In genomic region chr7:35373146-35373989, GRCm38 (mm10) we compare ENCODE assay signal across 10 mouse cellular contexts. TPM values are rescaled to one million over a fixed set of nuclear protein-coding genes. Genes with fewer than 3 reads are reported as not detected.
DNase-seq lines count a peak whose midpoint lies in the region; ATAC-seq lines count a peak whose summit lies in the region.
"Had no signal": no experiment of that assay in that cellular context is flagged by ENCODE, and none has a peak within 500 bp of the region (broad histone marks: within the 10 kb centered on the region; RNA-seq: fewer than 3 reads in every experiment).

No protein-coding gene starts in this region.

- peak; percentile 57 for DNase-seq in embryonic facial prominence, embryonic 14.5 days (ENCODE audit: low spot score)
- no peak for DNase-seq in embryonic facial prominence, embryonic 10.5 days (ENCODE audit: low spot score)
- DNase-seq in lung, postnatal 36 days: peak; percentile 34
- no peak for DNase-seq in lung, postnatal 10 days
- peak; percentile 69 to 76 for DNase-seq in kidney, postnatal 36 days
- peak; percentile 62 for DNase-seq in testis, postnatal 14 days (ENCODE audit: low spot score)
- DNase-seq in cerebellum, adult 18-20 months: no peak
- DNase-seq: gastrocnemius, postnatal 36 days had no signal

- peak; percentile 78 for ATAC-seq in embryonic facial prominence, embryonic 14.5 days (ENCODE audit: low read depth)
- no peak for ATAC-seq in erythroblast, adult 5-6 weeks (replicated peaks; ENCODE audit: low FRiP score, poor library complexity, severe bottlenecking)

- H3K27me3 ChIP-seq in embryonic facial prominence, embryonic 14.5 days (replicated peaks; ENCODE audit: control insufficient read depth, insufficient read depth, low read length): no peaks in the 10 kb centered on the region
- no peaks in the 10 kb centered on the region for H3K27me3 ChIP-seq in embryonic facial prominence, embryonic 10.5 days (replicated peaks; ENCODE audit: low read depth, poor library complexity, severe bottlenecking)

- no peak overlapping the region for H3K4me2 ChIP-seq in embryonic facial prominence, embryonic 14.5 days (ENCODE audit: low read depth, low read length)

- no peak overlapping the region for H3K9ac ChIP-seq in embryonic facial prominence, embryonic 14.5 days (ENCODE audit: low read depth, low read length)

- no peak overlapping the region for H3K4me3 ChIP-seq in embryonic facial prominence, embryonic 14.5 days (ENCODE audit: low read depth, low read length)
- no peak overlapping the region for H3K4me3 ChIP-seq in embryonic facial prominence, embryonic 10.5 days
- H3K4me3 ChIP-seq: megakaryocyte, embryonic 14.5 days had no signal

- WGBS in embryonic facial prominence, embryonic 14.5 days: 63% methylated on average over 16 of the region's 16 CpGs
- WGBS in embryonic facial prominence, embryonic 10.5 days: 74% methylated on average over 16 of the region's 16 CpGs

- no peaks in the 10 kb centered on the region for H3K36me3 ChIP-seq in embryonic facial prominence, embryonic 14.5 days (ENCODE audit: control insufficient read depth, insufficient read depth, low read length)
- H3K36me3 ChIP-seq in embryonic facial prominence, embryonic 10.5 days (replicated peaks): 0 out of 2 replicates have a peak, but pooled peaks cover 3% of the 10 kb centered on the region

- H3K4me1 ChIP-seq in embryonic facial prominence, embryonic 14.5 days (ENCODE audit: control insufficient read depth, insufficient read depth, low read length): no peaks in the 10 kb centered on the region
- H3K4me1 ChIP-seq in embryonic facial prominence, embryonic 10.5 days: peaks cover 14% of the 10 kb centered on the region; the same call in 1 of the 2 replicates
- H3K4me1 ChIP-seq: megakaryocyte, embryonic 14.5 days had no signal

- H3K27ac ChIP-seq in embryonic facial prominence, embryonic 14.5 days (replicated peaks; ENCODE audit: low read depth, low read length): no peak overlapping the region
- H3K27ac ChIP-seq in embryonic facial prominence, embryonic 10.5 days (replicated peaks): no peak overlapping the region

- H3K9me3 ChIP-seq in embryonic facial prominence, embryonic 14.5 days (ENCODE audit: control insufficient read depth, low read length): peaks cover 11% of the 10 kb centered on the region; the same call in 1 of the 2 replicates
- H3K9me3 ChIP-seq in embryonic facial prominence, embryonic 10.5 days: 0 out of 2 replicates have a peak, but pooled peaks cover 4% of the 10 kb centered on the region

RNA-seq across cellular contexts. Expression of gene Faap24, which starts 23.3 kb away (rescaled TPM):
- 11.3 and 12.5 TPM in 2 replicates for polyA plus RNA-seq in embryonic facial prominence, embryonic 14.5 days (2014; fragmentation: Nextera tagmentation; extraction: Ambion mirVana)
- 17.6 and 20.5 TPM in 2 replicates for polyA plus RNA-seq in embryonic facial prominence, embryonic 10.5 days (2016; fragmentation: Nextera tagmentation; extraction: Ambion mirVana)
- 3.8 and 8.4 TPM in 2 replicates for total RNA-seq in erythroblast, adult 5-6 weeks (2015; ENCODE audit: low replicate concordance)
- total RNA-seq in erythroblast, adult 5-6 weeks (2017; ENCODE audit: low replicate concordance): 7.8 and 11.0 TPM in 2 replicates

RNA-seq across cellular contexts. Expression of gene Cep89, which starts 23.5 kb away (rescaled TPM):
- polyA plus RNA-seq in embryonic facial prominence, embryonic 14.5 days (2014; fragmentation: Nextera tagmentation; extraction: Ambion mirVana): 27.8 and 29.7 TPM in 2 replicates
- polyA plus RNA-seq in embryonic facial prominence, embryonic 10.5 days (2016; fragmentation: Nextera tagmentation; extraction: Ambion mirVana): 59.0 and 63.3 TPM in 2 replicates
- 11.1 and 18.1 TPM in 2 replicates for total RNA-seq in erythroblast, adult 5-6 weeks (2015; ENCODE audit: low replicate concordance)
- total RNA-seq in erythroblast, adult 5-6 weeks (2017; ENCODE audit: low replicate concordance): 11.7 and 13.0 TPM in 2 replicates

RNA-seq across cellular contexts. Expression of gene Rhpn2, which starts 39.4 kb away (rescaled TPM):
- polyA plus RNA-seq in embryonic facial prominence, embryonic 14.5 days (2014; fragmentation: Nextera tagmentation; extraction: Ambion mirVana): 3.8 and 4.0 TPM in 2 replicates
- polyA plus RNA-seq in embryonic facial prominence, embryonic 10.5 days (2016; fragmentation: Nextera tagmentation; extraction: Ambion mirVana): 5.2 and 5.5 TPM in 2 replicates
- total RNA-seq in erythroblast, adult 5-6 weeks (2015; ENCODE audit: low replicate concordance): not detected in 2 replicates
- not detected in 2 replicates for total RNA-seq in erythroblast, adult 5-6 weeks (2017; ENCODE audit: low replicate concordance)

RNA-seq across cellular contexts. Expression of gene Gpatch1, which starts 55.1 kb away (rescaled TPM):
- polyA plus RNA-seq in embryonic facial prominence, embryonic 14.5 days (2014; fragmentation: Nextera tagmentation; extraction: Ambion mirVana): 13.7 and 17.6 TPM in 2 replicates
- polyA plus RNA-seq in embryonic facial prominence, embryonic 10.5 days (2016; fragmentation: Nextera tagmentation; extraction: Ambion mirVana): 17.9 and 18.7 TPM in 2 replicates
- 0.77 and 3.3 TPM in 2 replicates for total RNA-seq in erythroblast, adult 5-6 weeks (2015; ENCODE audit: low replicate concordance)
- 2.0 and 3.1 TPM in 2 replicates for total RNA-seq in erythroblast, adult 5-6 weeks (2017; ENCODE audit: low replicate concordance)

Comparison
In these comparisons a context has a peak if more than half of its experiments do, and no peak if none do; other contexts are left out.
1. DNase-seq: peak in embryonic facial prominence, embryonic 14.5 days (single experiment), lung, postnatal 36 days (single experiment), kidney, postnatal 36 days (2 of 2) and testis, postnatal 14 days (single experiment); none in embryonic facial prominence, embryonic 10.5 days (single experiment), lung, postnatal 10 days (single experiment) and cerebellum, adult 18-20 months (0 of 2).